Mouse (Mus musculus) forebrain, postnatal 0 days (tissue): ENCODE results near the gene Actg2. TPM values are rescaled to one million over a fixed set of nuclear protein-coding genes. Genes with fewer than 3 reads are reported as not detected.

Experiments
- ATAC-seq: fragments of 200-750 bp; cut with Nextera tagmentation; 2 replicates; pipeline ENCODE4 v1.8.0; 2017; ENCODE audit warnings: mild to moderate bottlenecking, moderate library complexity
- DNase-seq: peaks from one replicate; pipeline ENCODE4 v3.0.0-alpha.2; 2015
- H3K27ac ChIP-seq: fragments of 300-500 bp; sonication (generic); 2 replicates; pipeline ENCODE4 v1.5.1; 2014; ENCODE audit warnings: low read depth, mild to moderate bottlenecking, antibody characterized with exemption, low read length, moderate library complexity, mixed read lengths
- H3K27me3 ChIP-seq: fragments of 300-500 bp; sonication (generic); 2 replicates; pipeline ENCODE4 v1.6.1; 2014; ENCODE audit warnings: mild to moderate bottlenecking, low read length, mixed read lengths; ENCODE audit not compliant: insufficient read depth
- H3K36me3 ChIP-seq: fragments of 300-500 bp; sonication (generic); 2 replicates; pipeline ENCODE4 v1.6.1; 2014; ENCODE audit warnings: mild to moderate bottlenecking, moderate library complexity; ENCODE audit not compliant: insufficient read depth
- H3K4me1 ChIP-seq: fragments of 300-500 bp; sonication (generic); 2 replicates; pipeline ENCODE4 v1.6.1; 2014; ENCODE audit warnings: antibody characterized with exemption; ENCODE audit not compliant: insufficient read depth
- H3K4me2 ChIP-seq: fragments of 300-500 bp; sonication (generic); 2 replicates; pipeline ENCODE4 v1.6.1; 2014; ENCODE audit warnings: low read depth, mild to moderate bottlenecking, moderate library complexity
- H3K4me3 ChIP-seq: fragments of 300-500 bp; sonication (generic); 2 replicates; pipeline ENCODE4 v1.5.1; 2014; ENCODE audit warnings: low read depth, low read length, mixed read lengths
- H3K9ac ChIP-seq: fragments of 300-500 bp; sonication (generic); 2 replicates; pipeline ENCODE4 v1.6.1; 2014; ENCODE audit warnings: mild to moderate bottlenecking
- H3K9me3 ChIP-seq: fragments of 300-500 bp; sonication (generic); 2 replicates; pipeline ENCODE4 v1.6.1; 2016; ENCODE audit warnings: low read length
- CTCF ChIP-seq: sonication (generic); IDR thresholded peaks from 2 replicates; pipeline ENCODE4 v1.5.1; 2016; ENCODE audit warnings: antibody characterized with exemption, control low read depth, low read depth
- WGBS: fragments of 180-500 bp; shearing (Covaris S2); extraction: QIAGEN DNeasy Blood & Tissue Kit; methylation state at CpG from one replicate; pipeline ENCODE4 v1.1.7; 2014; 5-methylcytosine and 5-hydroxymethylcytosine counted together
- polyA plus RNA-seq: library from polyadenylated mRNA; unstranded; fragments of >200 nt; fragmentation: Nextera tagmentation; extraction: Ambion mirVana; gene quantifications from 2 replicates; pipeline ENCODE4 v1.2.1, GENCODE M21; 2015
- total RNA-seq: library from RNA; depleted of rRNA; stranded (reverse); fragments of >200 nt; gene quantifications from 2 replicates; pipeline ENCODE4 v1.2.3, GENCODE M21; 2014

The Actg2 gene
- total and polyA plus RNA-seq, 2 experiments from 2014 or later = 1.0 to 2.2 TPM

DNA sequence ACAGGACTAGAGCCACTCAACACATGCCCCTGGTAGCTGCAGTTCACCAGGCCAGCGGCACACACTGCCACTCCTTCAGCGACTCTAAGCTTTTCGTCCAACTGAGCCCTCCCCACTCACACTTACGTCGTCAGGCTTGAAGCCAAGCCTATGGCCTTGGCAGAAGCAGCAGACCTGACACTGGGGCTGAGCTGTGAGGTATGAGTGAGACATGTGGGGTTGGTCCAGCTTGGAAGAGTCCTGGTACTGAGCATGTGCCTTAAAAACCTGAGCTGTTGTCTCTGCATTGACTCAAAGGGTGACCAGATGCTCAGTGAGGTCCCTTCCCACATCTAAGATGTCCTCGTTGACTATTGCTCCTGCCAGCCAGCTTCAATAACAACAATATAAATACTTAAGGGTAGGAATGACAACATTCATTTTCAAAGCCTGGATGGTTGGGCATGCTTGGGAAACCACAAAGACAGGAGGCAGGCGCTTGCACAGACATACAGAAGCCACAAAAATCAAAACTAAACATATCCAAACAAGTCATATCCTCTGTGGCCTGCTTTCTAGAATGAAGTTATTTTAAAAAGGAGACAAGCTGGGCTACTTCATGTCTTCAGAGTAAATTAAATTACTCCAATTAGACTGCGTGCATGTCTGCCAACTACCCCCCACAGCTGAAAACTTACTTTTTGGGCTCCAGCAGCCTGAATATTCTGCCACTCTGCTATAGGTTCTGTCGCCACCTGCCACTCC, 39.9 kb downstream of the Actg2 start:
- H3K27ac ChIP-seq = no peak overlapping the region; the same call in 1 of the 2 replicates
- peaks cover 11% of the 10 kb centered on the region; the same call in 1 of the 2 replicates for H3K36me3 ChIP-seq
- no peak overlapping the region for H3K4me2 ChIP-seq
- no peaks in the 10 kb centered on the region for H3K4me1 ChIP-seq
- TF ChIP-seq CTCF = no peak
- no peaks in the 10 kb centered on the region for H3K9me3 ChIP-seq
- 69% methylated on average over 9 of the region's 9 CpGs for whole genome bisulfite sequencing
- ATAC-seq (no peak), DNase-seq (no peak)
- H3K27me3 ChIP-seq = no peaks in the 10 kb centered on the region
- H3K4me3 ChIP-seq = no peak overlapping the region
- H3K9ac ChIP-seq = no peak overlapping the region

DNA sequence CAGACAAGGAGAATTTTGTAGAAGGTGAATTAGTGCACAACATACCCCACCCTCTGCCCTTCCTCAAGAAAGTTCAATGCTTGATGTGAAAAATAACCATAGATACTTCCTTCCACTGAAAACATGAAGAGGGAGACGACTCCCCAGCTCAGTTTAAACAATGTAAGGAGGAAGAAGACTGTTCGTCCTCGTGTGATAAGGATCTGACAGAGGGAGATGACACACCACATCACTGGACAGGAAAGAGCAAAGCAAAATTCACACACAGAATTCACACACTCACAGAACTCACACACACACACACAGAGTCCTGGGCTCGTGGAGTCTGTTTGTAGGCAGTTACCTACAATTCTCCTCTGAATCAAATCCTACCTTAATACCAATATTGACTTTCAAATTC, 45.4 kb downstream of the Actg2 start:
- no peak overlapping the region for H3K4me2 ChIP-seq
- ATAC-seq (no peak), DNase-seq (no peak)
- no peaks in the 10 kb centered on the region for H3K4me1 ChIP-seq
- no peak overlapping the region for H3K9ac ChIP-seq
- no peak overlapping the region for H3K27ac ChIP-seq
- no peak for TF ChIP-seq CTCF
- H3K4me3 ChIP-seq = no peak overlapping the region
- WGBS = 89% methylated on average over 4 of the region's 4 CpGs
- no peaks in the 10 kb centered on the region for H3K9me3 ChIP-seq
- H3K36me3 ChIP-seq = peaks cover 60% of the 10 kb centered on the region
- no peaks in the 10 kb centered on the region for H3K27me3 ChIP-seq

DNA sequence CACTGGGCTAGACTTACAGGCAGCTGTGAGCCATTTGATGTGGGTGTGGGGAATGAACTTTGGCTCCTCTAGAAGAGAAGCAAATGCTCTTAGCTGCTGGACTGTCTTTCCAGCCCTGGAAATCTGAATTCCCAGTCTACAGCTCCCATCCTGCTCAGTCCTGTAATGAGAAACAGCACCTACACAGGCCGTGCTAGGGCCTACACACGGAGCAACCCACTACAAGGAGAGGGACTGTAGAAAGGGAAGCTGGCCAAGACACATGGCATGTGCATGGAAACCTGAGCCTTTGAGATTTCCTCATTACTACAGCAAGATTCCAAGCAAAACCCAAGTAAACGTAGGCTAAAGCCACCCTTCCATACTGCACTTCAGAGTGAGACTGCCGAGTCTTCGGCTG, 47.9 kb downstream of the Actg2 start:
- 87% methylated on average over 5 of the region's 5 CpGs for WGBS
- Histone ChIP-seq H3K4me2 (no peak overlapping the region), H3K27me3 (no peaks in the 10 kb centered on the region), H3K4me3 (no peak overlapping the region), H3K9ac (no peak overlapping the region), H3K27ac (no peak overlapping the region), H3K36me3 (peaks cover 70% of the 10 kb centered on the region), H3K4me1 (no peaks in the 10 kb centered on the region), H3K9me3 (no peaks in the 10 kb centered on the region)
- no peak for DNase-seq
- ATAC-seq = no peak
- no peak for TF ChIP-seq CTCF

DNA sequence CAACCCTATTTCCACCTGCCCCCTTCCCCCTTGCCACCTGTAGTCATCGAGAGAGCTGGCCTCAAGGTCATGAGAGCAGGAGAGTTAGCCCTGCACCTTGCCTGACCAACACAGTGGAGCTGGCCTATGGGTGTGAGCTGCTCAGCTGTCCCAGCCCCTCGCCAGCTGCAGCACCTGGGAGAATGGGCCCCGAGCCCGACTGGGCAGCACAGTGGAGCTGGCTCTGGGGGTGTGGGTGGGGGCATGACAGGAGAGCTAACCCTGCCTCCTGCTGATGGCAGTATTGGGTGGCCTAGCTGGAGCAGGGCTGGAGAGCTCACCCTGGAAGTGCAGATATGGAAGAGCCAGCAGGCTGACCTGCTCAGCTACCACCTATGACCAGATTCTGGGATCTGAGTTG, 48.8 kb downstream of the Actg2 start:
- no peaks in the 10 kb centered on the region for H3K27me3 ChIP-seq
- H3K36me3 ChIP-seq = peaks cover 75% of the 10 kb centered on the region
- H3K9ac ChIP-seq = no peak overlapping the region
- no peak for TF ChIP-seq CTCF
- H3K4me1 ChIP-seq = no peaks in the 10 kb centered on the region
- WGBS = 88% methylated on average over 4 of the region's 4 CpGs
- no peaks in the 10 kb centered on the region for H3K9me3 ChIP-seq
- no peak overlapping the region for H3K27ac ChIP-seq
- DNase-seq (no peak), ATAC-seq (no peak)
- no peak overlapping the region for H3K4me3 ChIP-seq
- H3K4me2 ChIP-seq = no peak overlapping the region

DNA sequence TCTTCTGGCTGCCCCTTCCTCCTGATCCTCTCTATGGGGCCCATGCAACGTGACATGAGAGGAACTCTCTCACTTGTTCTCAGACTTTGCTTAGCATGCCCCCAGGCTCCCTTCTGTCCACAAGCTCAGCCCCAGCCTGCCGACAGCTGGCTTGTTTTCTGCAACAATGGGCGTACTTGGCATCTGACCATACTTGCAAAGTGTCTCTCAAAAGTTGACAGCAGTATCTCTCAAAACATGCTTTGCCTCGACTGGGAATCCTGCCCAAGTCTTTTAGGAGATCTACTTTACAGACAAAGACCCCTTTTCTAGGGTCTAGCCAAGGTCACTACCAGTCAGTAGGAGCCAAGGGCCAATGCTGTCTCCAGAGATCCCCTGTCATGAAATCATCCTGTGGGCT, 50.2 kb downstream of the Actg2 start:
- H3K9me3 ChIP-seq = no peaks in the 10 kb centered on the region
- 27% methylated on average over 4 of the region's 4 CpGs for WGBS
- no peaks in the 10 kb centered on the region for H3K27me3 ChIP-seq
- H3K9ac ChIP-seq = no peak overlapping the region
- no peak overlapping the region for H3K4me3 ChIP-seq
- 0 out of 2 replicates have a peak, but pooled peaks have one; percentile 27 for ATAC-seq
- DNase-seq = peak; percentile 41
- H3K36me3 ChIP-seq = peaks cover 82% of the 10 kb centered on the region
- H3K4me2 ChIP-seq = no peak overlapping the region
- TF ChIP-seq CTCF = no peak
- H3K27ac ChIP-seq = no peak overlapping the region
- no peaks in the 10 kb centered on the region for H3K4me1 ChIP-seq

DNA sequence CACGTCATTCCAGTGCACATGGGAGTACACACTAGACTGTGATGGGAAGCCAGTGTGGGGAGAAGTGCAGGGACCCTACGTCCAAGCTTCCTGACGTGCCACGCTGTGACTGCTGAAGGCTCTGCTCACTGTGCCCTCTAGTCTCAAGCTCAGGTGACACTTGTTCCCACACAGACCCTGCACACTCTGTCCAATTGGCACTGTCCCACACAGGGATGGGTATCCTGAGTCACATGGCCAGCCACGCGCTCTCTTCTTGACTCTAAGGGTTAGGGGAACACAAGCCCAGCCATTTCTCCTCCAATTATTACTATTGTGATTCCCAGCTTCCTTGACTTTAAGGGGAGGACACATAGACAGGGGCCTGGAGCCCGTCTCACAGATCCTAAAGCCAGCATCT, 52.3 kb downstream of the Actg2 start:
- no peaks in the 10 kb centered on the region for H3K27me3 ChIP-seq
- H3K36me3 ChIP-seq = peaks cover 78% of the 10 kb centered on the region
- no peaks in the 10 kb centered on the region for H3K9me3 ChIP-seq
- DNase-seq = no peak
- no peak overlapping the region for H3K27ac ChIP-seq
- no peak for ATAC-seq
- TF ChIP-seq CTCF = no peak
- no peak overlapping the region for H3K9ac ChIP-seq
- no peaks in the 10 kb centered on the region for H3K4me1 ChIP-seq
- H3K4me3 ChIP-seq = no peak overlapping the region
- 91% methylated on average over 7 of the region's 7 CpGs for WGBS
- no peak overlapping the region for H3K4me2 ChIP-seq

DNA sequence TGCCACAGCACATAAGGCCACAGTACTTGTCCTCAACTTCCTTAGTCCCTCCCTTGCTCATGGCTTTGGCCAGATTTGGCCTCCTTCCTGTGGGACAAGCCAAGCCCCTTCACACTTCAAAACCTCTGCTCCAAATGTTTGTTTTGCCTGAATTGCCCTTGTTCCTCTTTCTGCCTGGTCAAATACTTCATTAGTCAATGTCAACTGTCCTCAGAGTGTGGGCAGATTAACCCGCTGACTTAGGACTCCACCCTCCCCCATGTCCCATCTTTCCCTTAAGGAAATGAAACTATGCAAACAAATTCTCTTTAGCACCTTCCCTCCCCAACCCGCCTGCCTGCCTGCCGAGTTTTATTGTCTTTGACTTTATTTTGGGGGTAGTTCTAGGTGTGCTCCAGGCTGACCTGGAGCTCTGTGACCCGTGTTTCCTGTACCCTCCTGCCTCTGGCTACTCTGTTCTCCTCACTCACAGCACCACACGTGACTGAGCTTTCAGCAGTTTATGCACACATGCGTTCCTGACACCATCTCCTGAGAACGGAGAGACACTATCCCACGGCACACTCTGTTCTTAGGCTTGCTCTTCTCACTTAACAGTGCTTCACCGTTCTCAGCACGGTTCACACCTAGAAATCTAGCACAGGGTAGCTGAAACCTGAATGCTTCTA, 53.5 kb downstream of the Actg2 start:
- peaks cover 65% of the 10 kb centered on the region for H3K36me3 ChIP-seq
- no peak overlapping the region for H3K4me2 ChIP-seq
- TF ChIP-seq CTCF = no peak
- no peak overlapping the region for H3K4me3 ChIP-seq
- WGBS = 82% methylated on average over 10 of the region's 10 CpGs
- no peak overlapping the region for H3K27ac ChIP-seq
- H3K9ac ChIP-seq = no peak overlapping the region
- no peaks in the 10 kb centered on the region for H3K4me1 ChIP-seq
- no peaks in the 10 kb centered on the region for H3K27me3 ChIP-seq
- no peaks in the 10 kb centered on the region for H3K9me3 ChIP-seq
- ATAC-seq (no peak), DNase-seq (no peak)
